Mouse (Mus musculus): Measurements from ENCODE around the gene Trim31. TPM values are rescaled to one million over a fixed set of nuclear protein-coding genes. Genes with fewer than 3 reads are reported as not detected.

The Trim31 gene
- polyA plus RNA-seq, 1 experiment from 2014 or later = not detected

DNA sequence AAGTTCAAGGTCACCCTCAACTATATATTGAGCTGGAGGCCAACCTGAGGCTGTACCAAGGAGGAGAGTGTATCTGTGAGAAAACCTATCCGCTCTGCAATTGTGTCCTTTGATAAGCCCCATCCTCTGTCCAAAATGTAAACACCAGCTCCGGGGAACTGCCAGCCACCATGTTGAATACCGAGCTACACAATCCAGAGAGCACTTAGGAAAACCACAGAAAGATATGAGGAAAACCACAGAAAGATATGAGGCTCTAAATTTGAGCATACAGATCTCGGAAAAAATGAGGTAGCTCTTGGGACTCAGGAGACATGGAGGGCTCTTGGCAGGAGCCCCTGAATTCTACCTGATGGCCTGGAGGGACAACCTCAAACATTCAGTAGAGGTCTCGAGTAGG lies 4.5 kb upstream of the Trim31 start:
- TF ChIP-seq CTCF (IDR thresholded peaks at IDR 0.05) = no peak
- in situ Hi-C loops (cut with MboI; ENCODE audit: low pct_unique_long_range_greater_than_20kb) = loop anchor here (5.0 kb wide), 2 partner anchors 159 to 309 kb away; partner anchors contain the start of gene Olfr94
- POLR2A ChIA-PET = no interaction called here
- CTCF ChIA-PET = interaction anchor here (0.8 to 5.9 kb wide), 14 partner anchors 8 to 304 kb away, joined by 3 to 51 read pairs (median 6); no protein-coding TSS in a partner anchor
- no peak for DNase-seq (ENCODE audit: low read depth, low spot score)
- H3K27me3 ChIP-seq = peaks cover 14% of the 10 kb centered on the region
- no peak for ATAC-seq

DNA sequence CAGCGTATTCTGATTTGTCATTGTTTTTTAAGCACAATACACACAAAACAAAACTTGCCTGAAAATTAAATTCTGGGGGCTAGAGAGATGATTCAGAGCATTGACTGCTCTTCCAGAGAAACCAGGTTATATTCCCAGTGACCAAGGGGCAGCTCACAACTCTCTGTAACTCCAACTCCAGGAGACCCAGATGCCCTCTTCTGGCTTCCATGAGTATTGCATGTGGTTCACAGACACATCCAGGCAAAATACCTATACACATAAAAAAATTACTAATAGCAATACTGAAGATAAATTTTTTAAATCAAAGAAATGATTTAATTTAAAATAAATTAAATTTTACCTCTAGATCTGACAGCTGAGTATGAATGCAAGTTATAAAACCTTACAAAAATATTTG lies 1.3 kb upstream of the Trim31 start:
- H3K27me3 ChIP-seq = peaks cover 2% of the 10 kb centered on the region
- CTCF ChIA-PET = interaction anchor here (0.9 to 2.6 kb wide), 8 partner anchors 9 to 110 kb away, joined by 3 to 12 read pairs (median 4); no protein-coding TSS in a partner anchor
- in situ Hi-C loops (cut with MboI; ENCODE audit: low pct_unique_long_range_greater_than_20kb) = no loop called here
- peak; percentile 65 for TF ChIP-seq CTCF (IDR thresholded peaks at IDR 0.05)
- ATAC-seq = no peak
- POLR2A ChIA-PET = no interaction called here
- DNase-seq (ENCODE audit: low read depth, low spot score) = no peak

DNA sequence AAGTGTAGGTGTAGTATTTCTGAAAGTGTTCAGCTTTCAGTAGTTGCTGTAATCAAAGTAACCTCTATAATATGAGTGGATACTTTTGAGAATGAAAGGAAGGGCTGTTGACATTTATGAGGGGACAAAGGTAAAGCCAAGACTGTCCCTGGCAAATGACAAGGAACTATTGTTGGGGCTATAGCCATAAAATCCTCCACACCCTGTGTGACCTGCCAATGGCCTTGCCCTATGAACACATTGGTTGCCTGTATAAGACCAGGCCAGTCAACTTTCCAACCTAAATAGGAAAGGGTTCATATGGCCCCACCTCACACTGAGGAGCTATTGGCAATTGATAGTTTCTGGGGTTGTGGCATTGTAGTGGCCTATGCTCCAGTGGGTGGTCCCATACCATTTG lies 853 bp upstream of the Trim31 start:
- no peak for TF ChIP-seq CTCF (IDR thresholded peaks at IDR 0.05)
- in situ Hi-C loops (cut with MboI; ENCODE audit: low pct_unique_long_range_greater_than_20kb) = no loop called here
- ATAC-seq (no peak), DNase-seq (ENCODE audit: low read depth, low spot score) (no peak)
- POLR2A ChIA-PET = no interaction called here
- CTCF ChIA-PET = interaction anchor here (0.9 to 2.6 kb wide), 9 partner anchors 9 to 110 kb away, joined by 3 to 12 read pairs (median 3); no protein-coding TSS in a partner anchor
- peaks cover 4% of the 10 kb centered on the region for H3K27me3 ChIP-seq

DNA sequence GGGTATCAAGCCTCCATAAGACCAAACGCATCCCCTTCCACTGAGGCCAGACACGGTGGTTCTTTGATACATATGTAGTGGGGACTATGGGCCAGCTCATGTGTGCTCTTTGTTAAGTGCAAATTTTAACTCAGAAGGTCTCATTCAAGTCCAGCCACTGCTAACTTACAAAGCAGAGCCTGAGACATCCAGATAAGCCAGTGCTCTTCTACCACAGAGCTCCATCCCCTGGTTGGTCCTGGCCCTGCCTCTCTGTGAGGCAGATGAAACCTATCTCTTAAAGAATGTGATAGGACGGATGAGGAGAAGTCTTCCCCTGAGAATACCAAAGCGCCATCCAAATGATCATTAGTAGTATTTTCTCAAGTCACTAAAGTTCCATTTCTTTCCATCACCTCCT lies 1.5 kb downstream of the Trim31 start:
- ATAC-seq (no peak), DNase-seq (ENCODE audit: low read depth, low spot score) (no peak)
- ChIA-PET CTCF (no interaction called here), POLR2A (no interaction called here)
- in situ Hi-C loops (cut with MboI; ENCODE audit: low pct_unique_long_range_greater_than_20kb) = no loop called here
- peaks cover 15% of the 10 kb centered on the region for H3K27me3 ChIP-seq
- no peak for TF ChIP-seq CTCF (IDR thresholded peaks at IDR 0.05)

DNA sequence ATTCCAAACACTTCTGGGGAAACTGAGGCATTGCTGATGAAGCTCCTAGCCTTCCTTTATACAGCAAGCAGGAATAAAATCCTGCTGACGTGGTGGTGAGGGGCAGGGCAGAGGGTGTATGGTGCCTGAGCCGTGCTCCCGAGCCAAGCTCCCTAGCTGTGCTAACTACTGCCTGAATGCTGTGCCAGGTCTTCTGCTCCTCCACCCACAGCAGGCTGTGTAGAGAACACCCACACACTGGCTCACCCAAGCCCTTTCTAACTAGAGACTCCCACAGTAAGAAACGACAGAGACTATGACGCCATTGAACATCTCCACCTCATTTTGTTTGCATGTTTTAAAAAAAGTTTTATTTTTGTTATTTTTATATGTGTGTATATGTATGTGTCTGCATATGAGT lies 2.1 kb downstream of the Trim31 start:
- CTCF ChIA-PET = interaction anchor here (2.4 kb wide), 2 partner anchors 7 to 14 kb away, joined by 10 read pairs; no protein-coding TSS in a partner anchor
- TF ChIP-seq CTCF (IDR thresholded peaks at IDR 0.05) = no peak
- DNase-seq (ENCODE audit: low read depth, low spot score) (no peak), ATAC-seq (no peak)
- H3K27me3 ChIP-seq = peaks cover 16% of the 10 kb centered on the region
- POLR2A ChIA-PET = interaction anchor here (0.7 kb wide), 1 partner anchor 76 kb away, joined by 3 read pairs; no protein-coding TSS in a partner anchor
- in situ Hi-C loops (cut with MboI; ENCODE audit: low pct_unique_long_range_greater_than_20kb) = no loop called here

DNA sequence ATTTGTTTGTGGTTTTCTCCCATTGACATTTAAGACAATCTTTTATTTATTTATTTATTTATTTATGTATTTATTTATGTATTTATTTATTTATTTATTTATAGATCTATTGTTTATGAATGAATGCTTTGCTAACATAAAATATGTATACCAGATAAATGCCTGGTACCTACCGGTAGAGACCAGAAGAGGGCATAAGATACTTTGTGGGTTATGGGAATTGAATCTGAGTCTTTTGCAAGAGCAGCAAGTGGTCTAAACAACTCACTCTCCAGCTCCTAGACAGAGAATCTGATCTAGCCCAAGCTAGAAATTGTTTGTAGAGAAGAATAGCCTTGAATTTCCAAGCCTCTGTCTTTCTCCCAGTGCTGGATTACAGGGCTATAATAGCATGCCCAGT lies 2.8 kb downstream of the Trim31 start:
- peak; percentile 19 for TF ChIP-seq CTCF (IDR thresholded peaks at IDR 0.05)
- ChIA-PET CTCF (interaction anchor here (2.4 kb wide), 2 partner anchors 8 to 14 kb away, joined by 10 read pairs; no protein-coding TSS in a partner anchor), POLR2A (no interaction called here)
- in situ Hi-C loops (cut with MboI; ENCODE audit: low pct_unique_long_range_greater_than_20kb) = no loop called here
- DNase-seq (ENCODE audit: low read depth, low spot score) = no peak
- no peak for ATAC-seq
- H3K27me3 ChIP-seq = peaks cover 23% of the 10 kb centered on the region

DNA sequence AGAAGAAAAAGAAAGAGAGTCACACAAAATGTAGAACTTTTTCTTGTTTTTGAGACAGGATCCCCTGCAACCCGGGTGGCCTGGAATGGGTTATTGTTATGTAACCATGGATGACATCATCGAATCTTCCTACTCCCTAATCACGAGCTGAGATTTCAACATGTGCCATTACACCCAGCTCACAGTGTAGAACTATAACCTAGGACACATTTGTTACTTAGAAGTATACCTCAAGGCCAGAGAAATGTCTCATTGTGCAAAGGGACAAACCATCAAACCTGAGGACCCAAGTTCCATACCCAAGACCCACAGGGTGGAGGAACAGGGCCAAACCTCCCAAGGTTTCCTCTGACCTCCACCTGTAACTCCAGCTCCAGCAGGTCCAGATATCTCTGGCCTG lies 5.7 kb downstream of the Trim31 start:
- POLR2A ChIA-PET = no interaction called here
- no peak for TF ChIP-seq CTCF (IDR thresholded peaks at IDR 0.05)
- no peak for ATAC-seq
- H3K27me3 ChIP-seq = peaks cover 27% of the 10 kb centered on the region
- DNase-seq (ENCODE audit: low read depth, low spot score) = no peak
- CTCF ChIA-PET = interaction anchor here (1.0 to 4.1 kb wide), 3 partner anchors 10 to 20 kb away, joined by 4 to 27 read pairs (median 10); no protein-coding TSS in a partner anchor
- in situ Hi-C loops (cut with MboI; ENCODE audit: low pct_unique_long_range_greater_than_20kb) = no loop called here

DNA sequence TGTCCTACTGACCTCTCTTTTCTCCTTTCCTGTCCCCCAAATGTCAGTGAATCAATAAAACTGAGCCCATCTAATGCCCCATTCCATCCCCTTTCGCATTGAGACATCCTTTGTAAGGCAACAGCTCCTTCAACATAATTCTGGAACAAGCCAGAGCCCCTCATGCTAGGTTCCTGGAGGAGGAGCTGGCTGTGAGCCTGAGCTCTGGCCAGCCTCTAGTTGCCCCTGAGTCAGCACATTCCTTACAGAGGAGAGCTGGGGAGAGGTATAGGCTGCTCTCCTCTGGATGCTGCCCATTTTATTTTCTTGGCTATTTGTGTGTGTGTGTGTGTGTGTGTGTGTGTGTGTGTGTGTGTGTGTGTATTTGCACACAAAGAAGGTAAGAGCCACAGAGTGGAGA lies 10.3 kb downstream of the Trim31 start:
- DNase-seq (ENCODE audit: low read depth, low spot score) (no peak), ATAC-seq (no peak)
- ChIA-PET CTCF (interaction anchor here (1.8 to 1.9 kb wide), 2 partner anchors 15 to 89 kb away, joined by 5 to 10 read pairs; no protein-coding TSS in a partner anchor), POLR2A (no interaction called here)
- peaks cover 21% of the 10 kb centered on the region for H3K27me3 ChIP-seq
- in situ Hi-C loops (cut with MboI; ENCODE audit: low pct_unique_long_range_greater_than_20kb) = no loop called here
- TF ChIP-seq CTCF (IDR thresholded peaks at IDR 0.05) = no peak

DNA sequence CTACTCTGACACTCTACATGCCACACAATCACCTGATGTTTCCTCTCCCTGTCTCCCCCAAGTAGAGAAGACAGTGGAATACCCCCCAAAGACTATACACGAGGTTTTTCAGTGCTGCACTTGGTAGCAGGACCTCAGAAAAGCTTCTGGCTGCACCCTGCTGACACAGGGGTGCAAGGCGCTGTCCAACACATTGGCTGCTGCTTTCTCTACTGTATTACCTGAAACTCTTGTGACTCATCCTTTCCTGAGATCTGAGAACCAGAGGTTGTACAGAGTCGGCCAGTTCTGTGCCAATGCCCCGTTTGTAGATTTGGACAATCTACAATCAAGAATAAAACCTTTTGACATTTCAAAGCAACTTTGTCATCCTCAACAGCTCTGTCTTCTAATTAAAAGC lies 11.9 kb downstream of the Trim31 start:
- ATAC-seq (no peak), DNase-seq (ENCODE audit: low read depth, low spot score) (no peak)
- no peak for TF ChIP-seq CTCF (IDR thresholded peaks at IDR 0.05)
- H3K27me3 ChIP-seq = peaks cover 15% of the 10 kb centered on the region
- in situ Hi-C loops (cut with MboI; ENCODE audit: low pct_unique_long_range_greater_than_20kb) = no loop called here
- ChIA-PET POLR2A (no interaction called here), CTCF (interaction anchor here (7.7 kb wide), 1 partner anchor 18 kb away, joined by 51 read pairs; the partner anchor contains the start of gene Trim40)

DNA sequence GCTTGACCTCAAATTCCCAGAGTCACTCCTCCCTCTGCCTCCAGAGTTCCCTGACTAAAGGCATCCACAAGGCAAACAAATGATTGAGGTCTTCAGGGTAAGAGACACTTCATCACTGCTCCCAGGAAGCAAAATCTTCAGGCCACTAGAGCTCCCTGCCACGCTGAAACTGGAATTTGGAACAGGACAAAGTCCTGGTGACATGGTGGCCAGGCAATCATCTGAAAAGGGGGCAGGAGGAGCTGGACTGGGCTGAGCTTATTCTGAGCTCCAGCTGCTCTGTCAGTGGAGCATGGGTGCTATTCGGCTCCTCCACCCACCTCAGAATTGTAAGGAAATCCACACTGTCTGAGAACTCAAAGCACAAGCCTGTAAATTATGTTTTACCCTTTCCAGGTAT lies 14.1 kb downstream of the Trim31 start:
- ATAC-seq = no peak
- TF ChIP-seq CTCF (IDR thresholded peaks at IDR 0.05) = no peak
- in situ Hi-C loops (cut with MboI; ENCODE audit: low pct_unique_long_range_greater_than_20kb) = no loop called here
- H3K27me3 ChIP-seq = peaks cover 7% of the 10 kb centered on the region
- ChIA-PET POLR2A (no interaction called here), CTCF (interaction anchor here (1.2 to 7.7 kb wide), 3 partner anchors 11 to 136 kb away, joined by 4 to 51 read pairs (median 11); partner anchors contain the start of gene Trim40)
- no peak for DNase-seq (ENCODE audit: low read depth, low spot score)

DNA sequence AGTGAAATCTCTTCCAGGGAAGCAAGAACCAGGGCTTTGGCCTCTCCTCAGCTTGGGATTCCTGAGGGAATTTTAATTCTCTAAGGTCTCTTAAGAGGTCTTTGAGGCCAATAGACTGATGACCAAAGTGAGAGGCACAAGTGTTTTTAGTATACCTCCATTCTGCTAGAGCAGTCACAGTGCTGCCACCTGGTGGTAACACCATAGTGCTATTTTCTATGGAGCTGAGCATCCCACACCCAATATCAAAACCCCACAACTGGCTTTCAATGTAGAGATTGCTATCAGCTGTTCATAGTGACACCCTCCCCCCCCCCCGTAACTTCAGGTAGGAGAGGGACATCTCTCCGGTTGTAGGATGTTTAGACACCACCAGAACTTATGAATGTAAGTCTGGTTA lies 16.2 kb downstream of the Trim31 start:
- in situ Hi-C loops (cut with MboI; ENCODE audit: low pct_unique_long_range_greater_than_20kb) = no loop called here
- ChIA-PET CTCF (interaction anchor here (0.8 to 7.7 kb wide), 19 partner anchors 9 to 134 kb away, joined by 3 to 51 read pairs (median 6); partner anchors contain the start of genes Trim31 and Trim40), POLR2A (interaction anchor here (1.2 kb wide), 1 partner anchor 132 kb away, joined by 3 read pairs; no protein-coding TSS in a partner anchor)
- peaks cover 5% of the 10 kb centered on the region for H3K27me3 ChIP-seq
- DNase-seq (ENCODE audit: low read depth, low spot score) (no peak), ATAC-seq (peak; percentile 76)
- TF ChIP-seq CTCF (IDR thresholded peaks at IDR 0.05) = peak; percentile 71

Data from Patski (cell line).